Mouse (Mus musculus) heart, postnatal 0 days (tissue): ENCODE measurements around the gene Hist1h4c.

Source experiments
- CTCF ChIP-seq: IDR thresholded peaks from 2 replicates; pipeline ENCODE4 v1.5.1; 2016; ENCODE audit warnings: antibody characterized with exemption, control low read depth, low read depth
- EP300 ChIP-seq: IDR thresholded peaks from 2 replicates; pipeline ENCODE4 v1.6.1; 2016; ENCODE audit warnings: antibody characterized with exemption, low read depth

DNA sequence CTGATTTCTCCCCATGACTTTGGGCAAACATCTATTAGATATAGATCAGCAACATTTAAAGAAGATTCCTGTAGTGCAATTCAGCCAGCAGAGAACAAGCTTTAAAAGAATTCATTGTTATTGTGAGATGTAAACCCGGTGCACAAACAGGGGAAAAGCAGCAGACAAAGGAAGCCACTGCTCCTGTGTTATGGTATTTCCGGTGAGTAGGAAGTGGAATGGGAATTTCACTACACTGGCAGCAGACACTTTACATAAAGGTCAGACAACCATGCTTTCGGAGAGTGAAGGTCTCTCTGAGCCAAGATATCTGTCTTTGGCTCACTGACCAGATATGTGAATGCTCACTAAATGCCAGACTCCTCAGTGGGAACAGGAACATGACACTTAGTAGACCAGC, 35.7 kb downstream of the Hist1h4c start:
- TF ChIP-seq CTCF (no peak), EP300 (no peak)
